Mouse (Mus musculus) heart, embryonic 16.5 days (tissue): ENCODE measurements at regions not wholly inside any gene's neighbourhood (a gene's known extent, or its start where the extent isn't known, plus 50 kb on each side); places are given as distances from the start of the nearest gene placed in this dataset.

Experiments
- ATAC-seq: fragments of 200-750 bp; cut with Nextera tagmentation; replicated peaks from 2 replicates; pipeline ENCODE4 v1.8.0; 2017; ENCODE audit warnings: moderate number of reproducible peaks; ENCODE audit not compliant: insufficient read depth, low FRiP score; ENCODE audit errors: extremely low read depth
- H3K27ac ChIP-seq: fragments of 300-500 bp; sonication (generic); 2 replicates; pipeline ENCODE4 v1.5.1; 2014; ENCODE audit warnings: mild to moderate bottlenecking, low read length, control low read depth, moderate library complexity
- H3K27me3 ChIP-seq: fragments of 300-500 bp; sonication (generic); 2 replicates; pipeline ENCODE4 v1.6.1; 2014; ENCODE audit warnings: low read length, mixed read lengths; ENCODE audit not compliant: control insufficient read depth, insufficient read depth
- H3K36me3 ChIP-seq: fragments of 300-500 bp; sonication (generic); 2 replicates; pipeline ENCODE4 v1.6.1; 2014; ENCODE audit not compliant: control insufficient read depth, insufficient read depth
- H3K4me1 ChIP-seq: fragments of 300-500 bp; sonication (generic); 2 replicates; pipeline ENCODE4 v1.6.1; 2014; ENCODE audit warnings: low read length, mixed read lengths; ENCODE audit not compliant: control insufficient read depth, insufficient read depth
- H3K4me2 ChIP-seq: fragments of 300-500 bp; sonication (generic); 2 replicates; pipeline ENCODE4 v1.6.1; 2014; ENCODE audit warnings: low read depth, mild to moderate bottlenecking, control low read depth, low read length
- H3K4me3 ChIP-seq: fragments of 300-500 bp; sonication (generic); 2 replicates; pipeline ENCODE4 v1.5.1; 2014; ENCODE audit warnings: mild to moderate bottlenecking, control low read depth, low read length
- H3K9ac ChIP-seq: fragments of 300-500 bp; sonication (generic); 2 replicates; pipeline ENCODE4 v1.6.1; 2014; ENCODE audit warnings: low read length, control low read depth
- H3K9me3 ChIP-seq: fragments of 300-500 bp; sonication (generic); replicated peaks from 2 replicates; pipeline ENCODE4 v1.6.1; 2016; ENCODE audit warnings: low read length; ENCODE audit not compliant: control insufficient read depth
- WGBS: fragments of 180-500 bp; shearing (Covaris S2); extraction: QIAGEN DNeasy Blood & Tissue Kit; methylation state at CpG from one replicate; pipeline ENCODE4 v1.1.7; 2014; 5-methylcytosine and 5-hydroxymethylcytosine counted together

GRCm38 (mm10) chr15:51692671-51693070 is 2192.0 kb upstream of the Gm7489 start:
- no peaks in the 10 kb centered on the region for H3K27me3 ChIP-seq
- H3K4me3 ChIP-seq, result no peak overlapping the region
- H3K4me2 ChIP-seq, result no peak overlapping the region
- ATAC-seq, result no peak
- H3K36me3 ChIP-seq, result no peaks in the 10 kb centered on the region
- no peak overlapping the region for H3K27ac ChIP-seq
- no peak overlapping the region for H3K9ac ChIP-seq
- H3K4me1 ChIP-seq, result no peaks in the 10 kb centered on the region
- H3K9me3 ChIP-seq, result no peaks in the 10 kb centered on the region
- 83% methylated on average over 4 of the region's 4 CpGs for WGBS

GRCm38 (mm10) chr15:51696344-51697016 is 2188.2 kb upstream of the Gm7489 start:
- ATAC-seq, result no peak; the same call in 1 of the 2 replicates
- H3K4me3 ChIP-seq, result no peak overlapping the region
- H3K9ac ChIP-seq, result no peak overlapping the region
- WGBS, result 39% methylated on average over 11 of the region's 11 CpGs
- no peak overlapping the region for H3K4me2 ChIP-seq
- H3K27me3 ChIP-seq, result no peaks in the 10 kb centered on the region
- H3K4me1 ChIP-seq, result no peaks in the 10 kb centered on the region
- no peaks in the 10 kb centered on the region for H3K36me3 ChIP-seq
- H3K9me3 ChIP-seq, result no peaks in the 10 kb centered on the region
- H3K27ac ChIP-seq, result no peak overlapping the region

DNA sequence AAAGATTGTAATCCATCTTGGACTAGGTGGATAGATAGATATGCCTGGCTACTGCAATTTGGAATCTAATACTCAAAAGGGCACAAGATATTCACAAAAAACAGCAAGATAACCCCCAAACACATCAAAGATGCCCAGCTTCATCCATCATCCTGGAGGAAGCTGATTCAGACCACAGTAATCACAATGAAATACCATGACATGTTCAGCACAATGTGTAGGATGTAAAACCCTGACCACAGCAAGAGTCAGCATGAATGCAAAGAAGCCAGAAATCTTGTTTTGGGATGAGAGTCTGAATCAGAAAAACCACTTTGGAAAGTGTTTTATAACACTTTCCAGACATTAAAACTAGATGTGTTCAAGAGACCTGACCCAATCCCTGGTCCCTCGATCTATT is 2180.5 kb upstream of the Gm7489 start:
- Histone ChIP-seq H3K4me1 (no peaks in the 10 kb centered on the region), H3K4me3 (no peak overlapping the region), H3K36me3 (no peaks in the 10 kb centered on the region), H3K4me2 (no peak overlapping the region), H3K9me3 (no peaks in the 10 kb centered on the region), H3K27me3 (no peaks in the 10 kb centered on the region), H3K27ac (no peak overlapping the region), H3K9ac (no peak overlapping the region)
- ATAC-seq, result no peak
- WGBS, result 79% methylated on average over 1 of the region's 1 CpGs

DNA sequence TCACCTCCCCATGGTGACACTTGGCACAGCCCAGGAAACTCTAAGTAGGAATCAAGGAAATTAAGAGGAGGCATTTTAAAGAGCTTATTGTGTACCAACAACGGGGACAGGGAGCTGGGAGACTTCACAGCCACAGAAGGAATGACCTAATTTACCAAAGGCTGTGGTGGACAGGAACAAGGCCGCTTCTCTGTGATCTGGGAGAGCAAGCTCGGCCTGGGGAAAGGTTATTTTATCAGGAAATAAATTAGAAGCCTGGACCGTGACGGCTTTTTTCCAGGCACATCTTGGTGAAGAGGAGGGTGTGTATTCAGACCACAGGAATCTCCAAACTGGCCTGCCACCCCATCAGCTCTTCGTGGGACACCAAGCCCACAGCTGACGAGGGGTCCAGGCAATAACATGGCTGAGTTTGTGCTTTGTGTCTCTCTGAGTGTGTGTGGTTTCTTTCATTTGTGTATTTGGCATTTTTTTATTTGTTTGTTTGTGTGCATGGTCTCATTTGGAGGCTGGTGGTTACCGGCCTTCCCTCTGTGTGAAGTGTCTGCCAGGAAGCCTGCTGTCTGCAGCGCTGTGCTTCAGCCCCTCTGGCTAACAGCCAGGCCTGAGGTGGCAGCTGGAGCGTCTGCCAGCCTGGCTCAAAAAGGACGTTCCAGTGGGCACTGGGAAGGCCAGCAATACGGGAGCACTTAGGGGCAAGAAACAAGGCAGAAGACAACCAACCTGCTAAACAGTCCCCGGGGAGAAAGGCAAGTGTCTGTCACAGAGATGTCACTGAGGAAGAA is 2174.6 kb upstream of the Gm7489 start:
- Histone ChIP-seq H3K9ac (peak overlapping the region; percentile 34; the same call in 1 of the 2 replicates), H3K36me3 (no peaks in the 10 kb centered on the region), H3K27me3 (no peaks in the 10 kb centered on the region), H3K4me3 (no peak overlapping the region), H3K4me1 (peaks cover 23% of the 10 kb centered on the region), H3K4me2 (peak overlapping the region; percentile 45), H3K27ac (peak overlapping the region; percentile 76), H3K9me3 (no peaks in the 10 kb centered on the region)
- 25% methylated on average over 13 of the region's 13 CpGs for WGBS
- ATAC-seq, result peak; percentile 89

DNA sequence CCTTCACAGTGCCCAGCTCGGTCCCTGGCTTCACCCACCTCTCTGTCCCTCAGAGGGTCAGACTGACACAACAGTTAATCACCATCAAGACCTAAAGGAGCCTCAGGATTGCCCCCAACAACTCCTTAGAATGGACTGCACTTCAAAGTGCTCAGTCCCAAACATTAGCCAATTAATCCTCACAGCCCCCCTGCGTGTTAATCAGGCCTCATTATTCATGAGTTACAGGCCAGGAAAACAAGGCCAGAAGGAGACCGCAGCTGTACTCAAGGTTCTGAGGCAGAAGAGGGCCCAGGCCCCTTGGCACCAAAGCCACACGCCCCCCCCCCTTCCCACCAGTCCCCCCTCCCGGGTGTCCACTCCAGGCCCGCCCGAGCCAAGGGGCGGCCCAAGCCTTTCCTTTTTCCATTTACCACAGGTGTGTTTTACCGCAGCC is 2163.8 kb upstream of the Gm7489 start:
- ATAC-seq, result no peak

DNA sequence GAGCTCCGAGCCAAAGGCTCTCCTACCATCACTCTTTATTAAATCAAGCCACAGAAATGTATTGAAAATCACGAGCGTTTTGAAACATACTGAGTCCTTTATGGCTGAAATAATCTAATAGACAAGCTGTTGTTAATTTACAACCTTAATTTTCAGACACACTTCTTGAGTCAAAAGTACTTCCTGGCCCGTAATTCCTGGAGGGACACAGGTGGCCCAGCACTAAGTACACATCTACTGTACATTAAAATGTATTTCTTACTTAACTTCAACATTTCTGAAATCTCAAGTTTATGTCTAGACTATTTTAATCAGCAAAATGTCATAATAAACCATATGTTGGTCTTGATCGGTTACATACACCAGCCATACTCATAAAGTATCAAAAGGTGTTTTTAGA is 2163.3 kb upstream of the Gm7489 start:
- Histone ChIP-seq H3K27ac (no peak overlapping the region), H3K9ac (no peak overlapping the region), H3K9me3 (no peaks in the 10 kb centered on the region), H3K4me3 (no peak overlapping the region), H3K27me3 (no peaks in the 10 kb centered on the region), H3K36me3 (no peaks in the 10 kb centered on the region), H3K4me1 (no peaks in the 10 kb centered on the region), H3K4me2 (no peak overlapping the region)
- ATAC-seq, result no peak
- 77% methylated on average over 5 of the region's 5 CpGs for WGBS

More for the DNA sequence above, 2163.8 kb upstream of the Gm7489 start:
- Histone ChIP-seq H3K36me3 (no peaks in the 10 kb centered on the region), H3K27me3 (no peaks in the 10 kb centered on the region), H3K4me2 (no peak overlapping the region), H3K9ac (no peak overlapping the region), H3K4me3 (no peak overlapping the region), H3K4me1 (no peaks in the 10 kb centered on the region), H3K27ac (no peak overlapping the region), H3K9me3 (no peaks in the 10 kb centered on the region)
- WGBS, result 48% methylated on average over 9 of the region's 9 CpGs

DNA sequence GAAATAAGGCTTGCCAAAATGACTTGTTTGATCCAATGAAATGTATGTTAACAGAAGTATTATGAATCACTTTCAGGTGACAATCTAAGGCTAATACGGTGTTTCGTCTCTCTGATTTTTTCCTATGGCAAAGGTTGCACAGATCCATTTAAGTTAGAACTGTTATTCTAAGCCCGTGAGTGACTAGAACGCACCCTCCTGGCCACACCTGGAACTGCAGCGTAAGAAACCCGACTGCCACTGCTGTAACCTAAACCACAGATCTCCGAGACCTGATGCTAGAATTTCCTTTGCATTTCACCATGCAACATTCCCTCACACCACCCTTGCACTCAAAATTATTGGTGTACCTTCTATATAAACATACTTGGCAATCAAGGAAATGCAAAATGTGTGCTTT is 2160.6 kb upstream of the Gm7489 start:
- no peak overlapping the region for H3K4me3 ChIP-seq
- no peak overlapping the region for H3K27ac ChIP-seq
- WGBS, result 68% methylated on average over 7 of the region's 7 CpGs
- ATAC-seq, result no peak
- H3K27me3 ChIP-seq, result no peaks in the 10 kb centered on the region
- H3K36me3 ChIP-seq, result no peaks in the 10 kb centered on the region
- H3K4me2 ChIP-seq, result no peak overlapping the region
- H3K9me3 ChIP-seq, result no peaks in the 10 kb centered on the region
- no peak overlapping the region for H3K9ac ChIP-seq
- H3K4me1 ChIP-seq, result no peaks in the 10 kb centered on the region

DNA sequence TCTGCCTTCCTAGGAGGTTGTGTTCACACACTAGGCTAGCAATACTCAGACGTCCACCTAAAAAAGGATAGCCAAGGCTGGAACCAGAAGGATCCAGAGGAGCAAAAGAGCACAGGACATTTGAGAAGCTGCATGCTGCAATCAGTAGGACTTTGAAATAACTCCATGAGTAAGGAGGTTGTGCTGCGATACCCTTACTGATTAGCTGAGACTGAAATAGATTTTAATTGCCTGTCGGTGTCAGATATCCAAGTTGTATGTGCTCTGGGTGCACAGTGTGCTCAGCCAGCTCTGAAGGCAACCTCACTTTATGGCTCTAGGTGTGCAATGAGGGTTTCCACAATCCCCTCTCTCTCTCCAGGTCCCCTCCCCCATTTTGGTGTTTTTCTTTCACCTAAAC is 2159.2 kb upstream of the Gm7489 start:
- Histone ChIP-seq H3K36me3 (no peaks in the 10 kb centered on the region), H3K4me3 (no peak overlapping the region)
- no peak for ATAC-seq

GRCm38 (mm10) chr15:51730106-51730505 is 2154.6 kb upstream of the Gm7489 start:
- no peak overlapping the region for H3K4me2 ChIP-seq
- 70% methylated on average over 10 of the region's 10 CpGs for WGBS
- H3K9ac ChIP-seq, result no peak overlapping the region
- H3K4me1 ChIP-seq, result no peaks in the 10 kb centered on the region; the same call in 1 of the 2 replicates
- ATAC-seq, result no peak
- H3K4me3 ChIP-seq, result no peak overlapping the region
- H3K9me3 ChIP-seq, result 0 out of 2 replicates have a peak, but pooled peaks cover 3% of the 10 kb centered on the region
- H3K27me3 ChIP-seq, result no peaks in the 10 kb centered on the region
- H3K36me3 ChIP-seq, result no peaks in the 10 kb centered on the region
- no peak overlapping the region for H3K27ac ChIP-seq

More for the DNA sequence above, 2159.2 kb upstream of the Gm7489 start:
- WGBS, result 38% methylated on average over 3 of the region's 3 CpGs
- H3K9ac ChIP-seq, result no peak overlapping the region
- H3K4me2 ChIP-seq, result no peak overlapping the region
- no peaks in the 10 kb centered on the region for H3K9me3 ChIP-seq
- no peak overlapping the region for H3K27ac ChIP-seq
- H3K27me3 ChIP-seq, result no peaks in the 10 kb centered on the region
- H3K4me1 ChIP-seq, result no peaks in the 10 kb centered on the region
